Mouse (Mus musculus) fibroblast of lung, adult 2 months (primary cell): ENCODE measurements around the gene Zmiz1.
A peak's percentile ranks its signal among the peaks of the same experiment; 100 is the strongest.

ENCODE experiments used
- DNase-seq: peaks from one replicate; pipeline ENCODE4 v3.0.0-alpha.2; 2011; ENCODE audit warnings: low read depth

The Zmiz1 gene

DNA sequence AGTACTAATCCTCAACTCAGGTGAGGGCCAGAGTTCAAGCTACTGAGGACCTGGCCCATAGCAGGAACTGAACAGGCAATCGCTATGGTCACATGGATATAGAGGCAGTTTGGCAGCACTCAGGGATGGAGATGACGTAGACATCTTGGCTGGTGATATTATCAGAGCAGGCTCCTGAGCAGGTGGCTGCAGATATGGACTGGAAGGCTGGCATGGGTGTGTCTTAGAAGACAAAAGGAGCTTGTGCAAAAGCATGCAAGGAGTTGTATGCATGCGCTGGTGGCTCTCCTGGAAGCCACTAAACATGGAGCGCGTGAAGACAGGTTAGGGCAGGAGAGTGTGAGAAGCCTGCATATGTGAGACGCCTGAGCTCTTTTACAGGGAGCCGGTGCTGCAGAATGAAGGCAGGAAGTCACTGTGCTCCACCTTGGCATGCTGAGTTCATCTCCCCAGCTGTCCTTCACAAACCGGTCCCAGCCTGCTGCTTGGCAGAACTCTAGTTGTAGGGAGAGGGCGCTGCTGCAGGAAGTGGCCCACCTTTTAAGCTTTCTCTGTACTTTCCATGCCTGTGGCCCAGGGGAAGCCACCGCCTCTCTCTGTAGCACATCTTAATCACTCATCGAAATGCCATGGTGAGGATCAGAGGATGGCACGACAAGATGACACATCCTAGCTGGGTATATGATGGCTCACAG lies 4.8 kb upstream of the Zmiz1 start:
- DNase-seq: no peak

DNA sequence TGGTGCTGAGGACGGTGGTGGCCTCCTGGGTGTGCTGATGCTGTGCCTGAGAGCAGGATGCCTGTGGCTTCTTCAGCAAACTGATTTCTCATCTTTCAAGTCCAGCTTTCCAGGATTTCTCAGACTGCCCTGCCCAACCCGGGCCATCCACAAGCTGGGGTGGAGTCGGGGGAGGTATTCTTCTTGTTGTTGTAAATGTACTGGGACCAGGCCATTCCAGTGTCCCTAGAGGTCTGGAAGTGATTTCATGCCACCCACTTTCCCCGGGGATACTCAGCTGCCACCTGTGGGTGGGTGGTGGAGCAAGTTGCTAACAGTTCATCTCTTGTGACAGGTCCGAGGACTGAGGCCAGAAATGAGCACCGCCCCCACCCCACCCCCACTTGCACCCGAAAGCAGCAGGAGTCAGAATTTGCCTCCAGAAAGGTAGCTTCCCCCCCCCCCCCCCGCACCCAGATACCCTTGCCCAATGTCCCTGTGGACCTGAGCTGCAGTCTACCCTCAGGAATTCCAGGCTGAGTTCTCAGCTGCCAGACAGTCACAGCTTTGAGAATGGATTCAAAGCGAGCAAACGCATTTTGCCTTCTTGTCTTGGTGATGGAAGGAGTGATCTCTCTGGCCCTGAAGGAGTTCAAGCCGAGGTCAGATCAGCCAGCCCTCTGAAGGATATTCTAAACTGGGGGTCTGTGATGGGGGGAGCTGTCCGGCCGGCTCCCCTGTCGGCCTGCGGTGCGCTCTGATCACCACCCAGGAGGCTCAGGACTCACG lies 2.1 kb upstream of the Zmiz1 start:
- no peak for DNase-seq

DNA sequence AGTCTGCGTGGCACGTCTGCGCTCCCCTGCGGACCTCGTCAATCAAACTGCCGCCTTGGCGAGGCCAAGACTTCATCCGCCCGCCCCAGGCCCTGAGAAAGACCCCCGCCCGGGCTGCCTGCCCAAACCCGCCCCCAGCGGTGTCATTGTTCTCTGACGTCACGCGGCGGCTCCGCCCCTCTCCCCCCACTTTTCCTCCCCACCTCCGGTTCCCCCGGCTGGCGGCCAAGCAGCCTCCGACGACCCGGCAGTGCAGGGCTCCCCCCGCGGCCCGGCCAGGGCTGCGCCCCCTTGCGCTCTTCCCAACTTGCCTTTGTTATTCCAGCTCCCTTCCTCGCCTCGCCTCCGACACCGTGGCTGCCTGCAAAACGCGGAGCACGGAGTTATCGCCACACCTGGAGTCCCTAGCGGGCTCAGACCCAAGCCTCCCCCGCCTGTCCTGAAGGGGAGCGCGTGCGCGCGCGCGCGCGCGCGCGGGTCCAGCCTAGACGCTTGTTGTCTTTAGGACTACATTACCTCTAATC lies 1.5 kb upstream of the Zmiz1 start:
- peak; percentile 94 for DNase-seq

DNA sequence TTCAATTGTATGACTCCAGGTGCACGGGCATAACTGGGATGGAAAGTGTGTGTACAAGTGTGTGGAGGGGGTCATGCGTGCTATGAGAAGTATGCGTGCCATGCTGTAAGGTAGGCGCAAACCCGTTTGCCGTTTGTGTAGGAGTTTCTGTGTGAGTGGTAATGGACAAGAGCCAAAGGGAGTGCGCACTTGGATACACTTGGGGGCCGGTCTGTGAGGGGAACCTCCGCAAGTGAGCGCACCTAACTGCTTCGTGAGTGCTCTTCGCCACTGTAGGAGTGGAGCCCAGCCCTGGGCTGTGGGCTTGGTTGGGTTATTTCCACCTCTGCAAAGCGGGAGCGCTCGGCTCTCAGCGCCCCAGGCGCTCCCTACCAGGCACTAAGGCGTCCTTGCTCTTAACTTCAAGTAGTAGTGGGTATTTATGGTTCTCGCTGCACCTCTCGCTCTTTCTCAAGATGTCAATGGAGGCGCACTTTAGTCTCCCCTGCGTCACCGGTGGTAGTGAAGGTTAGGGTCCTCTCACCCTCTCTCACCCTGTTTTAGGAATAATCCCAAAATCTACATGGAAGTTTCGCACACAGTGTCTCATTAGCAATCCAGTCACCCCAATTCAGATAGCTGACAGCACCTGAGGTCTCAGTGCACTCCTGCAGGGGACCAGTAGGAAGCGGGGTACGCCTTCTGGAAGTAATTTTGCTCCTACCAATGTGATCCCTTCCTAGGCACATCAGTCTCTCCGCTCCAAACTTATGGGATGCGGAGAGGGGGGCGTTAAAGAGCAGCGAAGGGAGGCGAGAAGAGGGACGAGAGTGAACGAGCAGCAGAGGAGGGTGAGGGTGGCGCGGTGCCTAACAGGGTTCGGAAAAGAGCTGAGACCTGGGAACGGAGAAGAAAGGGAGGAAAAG lies 622 bp upstream of the Zmiz1 start:
- DNase-seq: no peak

DNA sequence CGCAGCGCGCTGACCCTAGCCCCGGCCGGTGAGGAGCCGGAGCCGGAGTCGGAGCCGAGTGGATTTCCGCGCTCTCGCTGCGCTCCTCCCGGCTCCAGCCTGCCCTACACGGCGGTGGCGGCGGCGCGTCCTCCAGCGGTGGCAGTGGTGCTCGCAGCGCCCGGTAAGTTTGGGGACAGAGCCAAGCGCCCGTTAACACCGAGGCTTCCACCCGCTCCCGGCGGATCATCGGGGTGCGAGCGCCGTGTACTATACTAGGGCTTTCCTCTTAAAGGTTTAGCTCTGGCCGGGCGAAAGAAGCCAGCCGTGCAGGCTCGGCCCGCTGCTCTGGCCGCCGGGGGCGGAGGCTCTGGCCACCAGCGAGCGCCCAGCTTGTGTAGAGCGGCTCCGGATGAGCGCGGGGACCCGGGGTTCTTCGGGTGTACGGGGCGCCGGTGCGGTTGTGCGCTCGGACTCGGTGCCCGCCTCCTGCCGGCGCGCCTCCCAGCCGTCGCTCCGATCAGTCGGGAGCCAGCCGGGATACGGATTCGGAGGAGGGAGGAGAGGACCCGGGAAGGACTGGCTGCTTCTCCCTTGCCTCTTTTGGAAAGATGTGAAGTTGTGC lies 511 bp downstream of the Zmiz1 start:
- no peak for DNase-seq

DNA sequence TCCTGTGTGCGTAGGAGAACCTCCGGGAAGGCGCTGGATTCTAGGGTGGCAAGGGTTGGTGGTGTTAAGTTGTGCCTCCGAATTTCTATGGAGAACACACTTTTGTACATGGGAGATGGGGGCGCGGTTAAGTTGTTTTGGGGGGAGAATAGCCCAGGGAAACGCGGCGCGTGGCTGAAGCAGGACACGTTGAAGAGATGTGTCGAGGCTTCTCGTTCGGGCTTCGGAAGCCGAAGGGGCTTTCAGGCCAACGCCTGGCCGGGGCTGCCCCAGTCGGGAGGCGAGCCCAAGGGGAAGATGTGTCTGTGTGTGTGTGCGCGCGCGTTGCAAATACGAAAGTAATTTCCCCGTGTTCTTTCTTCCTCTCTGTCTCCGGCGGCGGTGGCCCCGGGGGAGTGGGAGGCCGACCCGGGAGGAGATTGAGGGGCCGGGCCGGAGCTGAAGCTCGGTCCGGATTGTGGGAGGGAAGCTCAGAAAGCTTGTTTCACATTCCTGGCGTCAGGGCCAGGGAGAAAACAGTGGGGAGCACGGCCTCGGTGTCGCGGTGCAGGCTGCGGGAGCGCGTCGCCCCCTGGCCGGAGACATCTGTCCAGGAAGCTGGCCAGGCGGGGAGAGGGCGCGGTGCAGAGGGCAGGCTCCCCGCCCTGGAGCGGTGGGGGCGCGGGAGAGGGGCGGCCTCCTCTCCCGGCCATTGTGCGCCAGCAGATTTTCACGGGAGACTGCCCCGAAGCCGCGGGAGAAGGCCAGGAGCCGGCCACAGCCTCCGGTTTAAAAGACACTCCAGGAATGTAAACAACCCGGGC lies 1.2 kb downstream of the Zmiz1 start:
- no peak for DNase-seq

DNA sequence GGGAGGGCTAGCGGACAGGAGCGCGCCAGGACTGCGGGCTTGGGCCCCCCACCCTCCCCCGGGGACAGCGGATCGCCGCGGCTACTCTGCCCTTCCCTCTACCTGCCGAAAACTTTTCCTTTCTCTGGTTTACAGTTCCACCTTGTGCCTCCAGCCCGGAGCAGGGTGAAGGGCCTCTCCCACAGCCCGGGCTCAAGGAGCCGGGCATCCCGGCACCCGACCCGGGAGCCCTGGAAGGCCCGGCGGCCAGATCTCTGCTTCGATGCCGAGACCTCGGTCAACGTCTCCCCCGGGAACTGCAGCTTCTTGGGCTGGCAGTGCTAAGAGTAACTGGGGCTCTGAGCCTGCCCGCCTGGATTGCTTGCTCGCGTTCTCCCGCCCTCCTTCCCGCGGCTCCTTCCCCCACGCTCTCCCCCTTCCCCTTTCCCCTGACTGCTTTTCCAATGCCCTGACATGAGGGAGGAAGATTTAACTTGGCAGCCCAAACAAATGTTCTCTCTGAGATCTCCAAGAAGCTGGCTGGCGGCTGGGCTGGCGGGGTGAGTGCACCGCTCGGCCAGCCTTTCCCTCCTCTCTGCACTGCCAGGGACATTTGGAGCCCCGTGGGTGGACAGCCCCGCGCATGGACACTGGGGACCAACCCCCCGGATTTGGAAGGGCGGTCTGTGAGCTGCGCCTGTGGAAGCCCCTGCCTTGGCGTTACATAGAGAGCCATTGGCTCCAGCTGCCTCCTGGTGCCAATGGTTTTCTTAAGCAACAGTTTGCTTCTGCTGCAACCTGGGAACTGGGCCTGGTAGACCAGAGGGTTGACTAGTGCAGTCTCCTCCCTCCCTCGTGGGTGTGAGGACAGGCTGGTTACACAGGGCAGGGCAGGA lies 2.1 kb downstream of the Zmiz1 start:
- DNase-seq: peak; percentile 86

DNA sequence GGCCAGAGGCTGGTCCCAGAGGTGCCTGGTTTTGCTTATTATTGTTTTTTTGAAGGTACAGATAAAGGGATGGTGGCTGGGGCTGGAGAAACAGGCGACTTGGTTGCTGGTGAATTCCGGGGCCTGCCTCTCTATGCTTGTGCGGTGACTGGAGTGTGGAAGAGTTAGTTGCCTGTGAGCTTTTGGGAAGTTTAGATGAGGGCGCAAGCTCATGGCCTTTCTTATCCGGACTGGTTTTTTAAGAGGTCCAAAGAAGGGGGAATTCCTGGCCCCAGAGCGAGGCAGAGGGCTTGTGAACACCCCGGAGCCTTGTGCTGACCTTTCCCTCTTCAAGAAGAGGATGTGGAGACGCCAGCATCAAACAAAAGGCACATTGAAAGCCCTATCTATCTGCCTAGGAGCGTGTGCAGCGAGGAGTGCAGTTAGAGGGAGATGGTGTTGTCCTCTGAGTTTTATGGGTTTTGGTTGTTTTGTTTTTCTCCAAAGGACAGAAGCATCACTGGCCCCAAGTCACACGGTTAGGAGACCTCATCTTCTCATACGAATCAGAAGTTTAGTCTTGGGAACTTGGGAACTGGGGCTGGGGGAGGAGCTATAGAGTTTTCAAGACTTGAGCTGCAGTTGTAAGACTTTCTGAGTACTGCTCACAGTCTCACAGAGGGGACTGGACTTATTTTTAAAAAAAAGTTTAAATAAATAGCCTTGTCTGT lies 2.8 kb downstream of the Zmiz1 start:
- DNase-seq: no peak

DNA sequence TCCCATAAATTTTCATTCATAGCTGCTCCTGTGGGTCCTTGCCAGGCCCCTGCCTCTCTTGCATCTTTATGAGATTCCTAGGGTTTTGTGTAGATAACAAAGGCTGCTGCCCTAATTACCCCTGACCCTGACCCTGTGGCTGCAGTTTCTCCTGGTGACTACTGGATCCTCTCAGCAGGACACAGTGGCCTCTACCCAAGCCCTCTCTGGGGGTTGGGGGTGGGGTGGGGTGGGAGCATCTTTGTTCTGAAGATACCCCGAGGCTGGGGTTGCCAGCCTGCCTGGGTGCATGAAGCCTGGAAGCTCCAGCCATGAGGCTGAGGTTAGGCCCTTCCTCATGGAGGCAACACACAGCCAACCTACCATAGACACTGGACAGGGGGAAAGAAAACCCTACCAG lies 4.0 kb downstream of the Zmiz1 start:
- DNase-seq: no peak

DNA sequence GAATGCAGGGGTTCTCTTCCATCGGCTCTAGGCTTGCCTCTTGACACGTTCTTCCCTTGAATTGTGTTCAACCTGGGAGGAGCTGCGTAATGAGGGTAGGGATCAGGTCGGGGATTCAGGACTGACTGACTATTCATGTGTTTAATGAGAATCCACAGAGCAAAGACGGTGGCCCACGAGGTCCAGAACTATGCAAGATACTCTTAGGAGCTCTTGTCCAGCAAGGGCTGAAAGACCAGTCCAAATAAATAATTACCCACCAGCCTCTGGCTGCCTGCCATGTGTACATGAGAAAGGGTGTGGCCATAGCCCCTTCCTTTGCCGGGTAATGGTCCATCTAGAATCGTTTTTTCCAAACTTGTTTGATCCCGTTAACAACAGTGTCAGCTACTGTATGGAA lies 4.9 kb downstream of the Zmiz1 start:
- DNase-seq: no peak

DNA sequence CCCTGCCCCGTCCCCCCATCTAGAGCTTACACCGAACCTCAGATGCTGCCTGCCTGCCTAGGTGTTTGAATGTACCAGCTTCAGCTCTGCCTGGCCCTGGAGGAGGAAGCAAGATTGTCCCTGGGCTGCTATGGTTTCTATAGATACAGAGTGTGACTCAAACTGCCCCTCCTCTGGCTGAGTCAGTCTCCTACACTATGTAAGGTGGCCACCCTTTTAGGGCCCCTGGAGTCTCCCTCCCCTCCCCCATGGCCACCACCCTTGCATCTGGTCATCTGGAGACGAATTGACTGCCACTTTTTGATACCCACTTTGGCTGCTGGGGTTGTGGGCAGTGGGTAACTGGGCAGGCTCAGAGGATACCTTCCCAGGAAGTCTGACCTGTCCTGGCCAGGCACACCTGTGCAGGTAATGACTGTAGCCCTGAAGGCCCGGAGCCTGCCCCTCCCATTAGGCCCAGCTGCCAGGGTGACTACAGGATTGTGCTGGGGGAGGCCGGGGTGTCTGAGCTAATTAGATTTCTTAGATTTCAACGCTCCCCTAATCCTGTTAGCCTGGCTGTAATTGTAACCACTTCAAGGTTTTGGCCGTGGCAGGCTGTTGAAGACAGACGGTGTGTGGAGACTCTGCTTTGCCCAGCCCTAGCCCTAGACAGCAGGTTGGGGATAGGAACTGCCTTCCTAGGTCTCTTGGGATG lies 5.8 kb downstream of the Zmiz1 start:
- no peak for DNase-seq

DNA sequence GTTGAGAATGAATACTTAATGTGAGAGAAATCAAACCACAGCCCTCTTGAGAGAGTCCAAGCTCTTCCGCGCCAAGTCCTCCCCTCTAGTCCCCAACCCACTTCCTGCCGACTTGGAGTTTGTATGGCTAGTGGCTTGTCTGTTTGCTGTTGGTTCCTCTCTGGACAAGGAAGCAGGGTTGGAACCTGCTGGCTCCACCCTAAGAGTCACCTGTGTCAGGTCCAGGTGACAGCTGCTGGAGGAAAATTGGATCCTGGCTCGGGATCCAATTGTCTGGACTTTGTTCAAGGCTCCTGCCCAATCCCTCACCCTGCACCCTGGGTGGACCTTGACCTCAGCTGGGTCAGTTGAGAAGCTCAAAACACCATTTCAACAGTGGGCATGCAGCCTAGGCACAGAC lies 7.4 kb downstream of the Zmiz1 start:
- DNase-seq: no peak

DNA sequence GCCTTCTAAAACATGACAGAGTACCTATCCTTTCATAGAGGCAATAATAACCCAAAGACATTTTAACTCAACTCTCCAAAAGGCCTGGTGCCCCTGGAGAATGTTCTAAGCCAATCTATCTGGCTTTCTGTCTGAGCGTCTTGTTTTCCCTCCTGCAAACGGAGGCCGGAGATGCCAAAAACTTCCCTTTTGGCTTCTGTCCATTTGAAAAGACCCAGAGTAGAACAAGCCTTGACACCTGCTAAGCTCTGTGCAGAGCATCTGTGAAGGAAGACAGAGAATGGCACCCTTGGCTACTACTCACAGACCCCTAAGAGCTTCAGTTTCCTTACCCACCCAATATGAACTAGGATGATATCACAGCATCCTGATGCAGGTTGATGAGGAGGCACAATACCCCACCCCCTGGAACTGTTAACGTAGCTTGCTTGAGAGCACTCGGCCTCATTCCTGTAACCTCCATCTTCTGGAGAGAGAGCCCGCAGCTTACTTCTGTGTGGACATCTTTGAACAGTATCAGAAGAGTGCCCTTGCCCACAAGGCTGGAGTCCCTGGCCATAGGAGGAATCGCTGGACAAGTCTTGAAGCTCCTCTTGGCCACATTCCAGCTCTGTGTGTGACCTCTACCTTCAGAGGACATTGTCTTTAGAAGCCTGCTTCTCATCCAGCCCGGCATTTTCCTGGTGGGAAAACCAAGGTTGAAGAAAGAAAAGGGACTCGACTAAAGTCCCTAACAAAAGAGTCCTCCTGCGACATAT lies 9.1 kb downstream of the Zmiz1 start:
- no peak for DNase-seq

DNA sequence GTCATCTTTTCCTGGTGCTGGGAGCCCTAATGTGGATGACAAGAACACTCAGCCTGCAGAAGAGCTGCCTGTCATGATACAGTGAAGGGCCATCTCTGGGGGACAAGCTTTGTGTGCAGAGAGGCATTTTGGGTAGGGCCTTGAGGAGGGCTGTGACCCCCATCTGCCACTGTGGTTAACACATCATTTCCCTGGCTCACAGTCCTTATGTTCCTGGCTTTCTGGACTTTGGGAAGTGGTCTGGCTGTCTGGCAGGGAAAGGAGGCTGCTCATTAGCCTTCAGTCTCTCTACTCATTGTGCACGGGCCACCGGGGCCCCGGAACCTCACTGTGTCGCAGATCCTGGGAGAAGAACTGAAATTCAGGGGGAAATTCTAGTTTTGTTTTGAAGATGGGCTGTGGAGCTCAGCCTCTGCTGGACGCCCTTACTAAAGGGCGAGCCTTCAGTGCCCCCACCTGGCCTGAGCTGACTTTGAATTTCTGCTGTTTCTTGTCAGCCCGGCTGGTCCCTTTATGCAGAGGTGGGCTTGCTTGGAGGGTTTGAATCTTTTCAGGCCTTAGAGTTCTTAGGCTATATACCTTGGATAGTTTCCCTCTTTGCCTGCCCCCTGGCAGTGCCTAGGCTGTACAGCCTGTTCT lies 10.0 kb downstream of the Zmiz1 start:
- no peak for DNase-seq

DNA sequence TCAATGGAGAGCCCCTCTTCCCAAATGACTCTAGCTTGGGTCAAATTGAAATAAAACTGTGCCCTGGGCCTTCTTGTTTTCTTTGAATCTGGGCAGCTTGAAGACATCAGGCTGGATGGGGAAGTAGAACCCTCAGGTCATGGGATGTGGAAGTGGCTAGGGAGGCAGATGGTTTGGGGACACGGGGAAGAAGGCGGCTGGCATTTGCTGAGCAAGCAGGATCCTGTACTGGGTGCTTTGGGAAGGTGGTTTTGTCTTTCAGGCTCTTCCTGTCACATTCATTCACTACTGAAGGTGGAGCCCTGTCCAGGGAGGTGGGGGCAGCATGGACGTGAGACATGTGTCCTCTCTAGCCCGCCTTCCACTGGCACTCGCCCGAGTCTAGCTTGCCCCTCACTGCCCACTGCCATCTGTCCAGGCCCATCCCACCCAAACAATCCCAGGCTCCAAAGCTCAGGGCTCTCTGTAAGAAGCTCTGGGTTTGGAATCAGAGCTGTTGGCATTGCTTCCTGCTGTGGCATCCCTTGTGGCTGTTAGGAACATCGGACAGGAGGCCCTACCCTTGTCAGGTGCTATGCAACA lies 11.3 kb downstream of the Zmiz1 start:
- no peak for DNase-seq

DNA sequence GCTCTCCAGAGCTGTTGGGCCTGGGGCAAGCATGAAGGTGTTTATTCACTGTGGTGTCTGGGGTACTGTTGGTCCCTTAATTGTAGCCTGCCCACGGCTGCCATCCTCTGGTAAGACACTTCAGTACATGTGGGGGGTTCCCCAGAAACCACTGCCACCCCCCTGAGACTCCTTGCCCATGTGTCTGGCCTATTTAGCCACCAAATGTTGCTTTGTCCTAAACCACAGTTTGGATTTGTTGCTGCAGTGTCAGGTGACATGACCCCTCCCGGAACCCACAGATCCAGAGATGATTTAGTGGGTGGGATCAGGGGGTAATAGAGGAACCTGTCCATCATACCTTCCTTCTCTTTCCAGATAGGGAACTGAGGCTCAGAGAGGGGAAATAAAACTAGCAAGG lies 12.1 kb downstream of the Zmiz1 start:
- no peak for DNase-seq

DNA sequence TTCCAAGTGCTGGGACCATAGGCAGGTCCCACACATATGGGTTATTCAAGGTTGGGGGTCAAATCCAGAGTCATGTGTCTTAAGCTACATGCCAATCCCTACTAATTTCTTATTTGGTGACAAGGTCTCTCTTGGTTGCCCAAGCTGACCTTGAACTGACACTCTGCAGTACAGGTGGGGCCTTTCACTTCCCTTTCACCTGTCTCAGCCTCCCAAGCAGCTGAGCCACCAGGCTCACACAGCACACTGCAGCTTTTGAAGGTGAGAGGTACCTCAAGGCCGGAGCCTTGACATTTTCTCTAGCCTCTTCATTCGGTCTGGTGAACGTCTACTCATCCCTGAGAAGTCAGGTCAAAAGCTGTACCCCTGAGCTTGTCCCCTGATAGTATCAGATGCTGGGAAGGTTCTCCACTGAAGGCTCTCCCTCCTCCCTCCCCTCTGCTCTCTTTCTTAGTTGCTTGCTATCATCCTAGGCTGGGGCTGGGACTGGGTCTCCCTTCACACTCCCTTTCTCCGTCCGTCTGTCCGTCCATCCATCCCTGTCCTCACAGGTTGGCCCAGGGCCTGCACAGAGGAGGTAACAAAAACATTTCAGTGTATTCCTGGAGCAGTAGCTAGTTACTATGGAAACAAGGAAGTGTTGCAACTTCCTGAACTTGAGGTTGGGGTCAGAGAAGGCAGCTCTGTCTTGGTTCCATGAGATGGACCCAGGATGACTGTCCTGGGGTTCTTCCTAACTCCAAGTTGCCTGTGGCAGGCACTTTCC lies 13.3 kb downstream of the Zmiz1 start:
- no peak for DNase-seq
